ENCODE assay signal across 8 mouse cellular contexts in the genomic region with DNA sequence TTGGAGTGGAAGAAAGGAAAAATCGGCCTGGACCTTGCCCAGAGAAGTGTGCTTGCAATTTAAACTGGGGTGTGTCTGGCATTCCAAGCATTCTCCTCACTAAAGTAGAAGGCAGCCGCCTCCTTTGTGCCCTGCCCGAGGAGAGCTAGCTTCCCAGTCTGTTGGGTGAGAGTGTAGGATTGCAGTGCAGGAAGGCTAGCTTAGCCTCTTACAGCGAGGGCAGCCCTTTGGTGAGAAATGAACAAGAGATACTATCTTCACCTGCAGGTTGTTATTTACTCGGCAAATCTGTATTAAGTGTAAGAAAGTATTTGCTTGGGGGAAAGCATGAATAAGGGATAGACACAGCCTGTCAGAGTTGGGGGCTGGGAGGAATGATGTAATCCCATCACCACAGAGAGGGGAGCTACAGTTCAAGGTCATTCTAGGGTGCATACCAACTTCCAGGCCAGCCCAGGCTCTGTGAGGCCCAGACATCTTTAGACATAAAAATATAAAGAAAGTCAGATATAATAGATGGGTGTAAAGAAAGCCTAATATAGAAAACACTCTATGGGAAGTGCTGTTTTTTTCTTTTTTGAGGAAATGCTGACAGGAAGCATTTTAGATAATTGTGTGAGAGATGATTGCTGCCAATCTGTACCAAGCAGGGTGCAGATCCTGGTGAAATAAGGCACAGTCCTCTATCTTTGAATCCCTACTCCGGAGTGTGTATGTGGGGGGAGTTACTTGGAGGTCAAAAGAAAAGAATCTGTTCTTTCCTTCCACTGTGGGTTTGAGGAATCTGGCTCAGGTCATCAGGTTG. TPM values are rescaled to one million over a fixed set of nuclear protein-coding genes. Genes with fewer than 3 reads are reported as not detected.
DNase-seq lines count a peak whose midpoint lies in the region; ATAC-seq and TF ChIP-seq lines count a peak whose summit lies in the region.

No protein-coding gene starts in this region.

- peaks cover 45% of the 10 kb centered on the region for H3K4me1 ChIP-seq in midbrain, embryonic 10.5 days
- peaks cover 7% of the 10 kb centered on the region for H3K4me1 ChIP-seq in midbrain, embryonic 14.5 days (ENCODE audit: control insufficient read depth, insufficient read depth, low read length)
- H3K4me1 ChIP-seq in embryonic facial prominence, embryonic 11.5 days (ENCODE audit: control insufficient read depth, insufficient read depth, low read length) = no peaks in the 10 kb centered on the region
- H3K4me1 ChIP-seq in kidney, embryonic 14.5 days (ENCODE audit: control insufficient read depth, insufficient read depth, low read length) = peaks cover 15% of the 10 kb centered on the region
- no peaks in the 10 kb centered on the region for H3K4me1 ChIP-seq in lung, postnatal 0 days (ENCODE audit: insufficient read depth, low read depth, low read length)

- no peaks in the 10 kb centered on the region for H3K27me3 ChIP-seq in midbrain, embryonic 10.5 days (ENCODE audit: low read depth, poor library complexity, severe bottlenecking)
- no peaks in the 10 kb centered on the region for H3K27me3 ChIP-seq in midbrain, embryonic 14.5 days (ENCODE audit: control insufficient read depth, insufficient read depth, low read length)
- no peaks in the 10 kb centered on the region for H3K27me3 ChIP-seq in embryonic facial prominence, embryonic 11.5 days (ENCODE audit: control insufficient read depth, insufficient read depth, low read length)
- no peaks in the 10 kb centered on the region for H3K27me3 ChIP-seq in kidney, embryonic 14.5 days (ENCODE audit: control insufficient read depth, insufficient read depth, low read length)
- no peaks in the 10 kb centered on the region for H3K27me3 ChIP-seq in lung, postnatal 0 days (replicated peaks; ENCODE audit: insufficient read depth, low read length)

- ATAC-seq in midbrain, embryonic 14.5 days (ENCODE audit: low FRiP score, low TSS enrichment) = no peak
- no peak for ATAC-seq in embryonic facial prominence, embryonic 11.5 days (replicated peaks; ENCODE audit: insufficient number of reproducible peaks, low FRiP score, low TSS enrichment, low read depth)
- ATAC-seq in kidney, embryonic 14.5 days (ENCODE audit: low FRiP score, low TSS enrichment) = no peak
- ATAC-seq in lung, postnatal 0 days = peak; percentile 32

- no peaks in the 10 kb centered on the region for H3K9me3 ChIP-seq in midbrain, embryonic 10.5 days (replicated peaks)
- no peaks in the 10 kb centered on the region for H3K9me3 ChIP-seq in midbrain, embryonic 14.5 days (ENCODE audit: control insufficient read depth, low read length)
- no peaks in the 10 kb centered on the region for H3K9me3 ChIP-seq in embryonic facial prominence, embryonic 11.5 days (replicated peaks; ENCODE audit: control insufficient read depth, low read length)
- no peaks in the 10 kb centered on the region for H3K9me3 ChIP-seq in kidney, embryonic 14.5 days (ENCODE audit: control insufficient read depth, low read length)
- no peaks in the 10 kb centered on the region for H3K9me3 ChIP-seq in lung, postnatal 0 days (ENCODE audit: low read length)

- no peak overlapping the region for H3K9ac ChIP-seq in midbrain, embryonic 14.5 days (replicated peaks; ENCODE audit: low read length)
- no peak overlapping the region; the same call in 1 of the 2 replicates for H3K9ac ChIP-seq in embryonic facial prominence, embryonic 11.5 days (replicated peaks; ENCODE audit: low read length)
- H3K9ac ChIP-seq in kidney, embryonic 14.5 days (ENCODE audit: low read depth, low read length) = no peak overlapping the region
- H3K9ac ChIP-seq in lung, postnatal 0 days (replicated peaks; ENCODE audit: low read depth) = no peak overlapping the region

- H3K4me2 ChIP-seq in midbrain, embryonic 14.5 days (ENCODE audit: low read length) = no peak overlapping the region
- H3K4me2 ChIP-seq in embryonic facial prominence, embryonic 11.5 days (ENCODE audit: low read depth, low read length) = no peak overlapping the region
- H3K4me2 ChIP-seq in kidney, embryonic 14.5 days (replicated peaks; ENCODE audit: low read depth, low read length) = no peak overlapping the region
- no peak overlapping the region for H3K4me2 ChIP-seq in lung, postnatal 0 days (replicated peaks; ENCODE audit: low read depth, low read length)

- no peak overlapping the region for H3K4me3 ChIP-seq in midbrain, embryonic 10.5 days
- H3K4me3 ChIP-seq in midbrain, embryonic 14.5 days (replicated peaks; ENCODE audit: low read depth, low read length) = no peak overlapping the region
- H3K4me3 ChIP-seq in embryonic facial prominence, embryonic 11.5 days (ENCODE audit: low read depth, low read length) = no peak overlapping the region
- H3K4me3 ChIP-seq in kidney, embryonic 14.5 days (ENCODE audit: low read length) = no peak overlapping the region
- H3K4me3 ChIP-seq in lung, postnatal 0 days (ENCODE audit: low read depth, low read length) = no peak overlapping the region

- H3K36me3 ChIP-seq in midbrain, embryonic 10.5 days = peaks cover 14% of the 10 kb centered on the region
- H3K36me3 ChIP-seq in midbrain, embryonic 14.5 days (ENCODE audit: control insufficient read depth, insufficient read depth, low read length) = no peaks in the 10 kb centered on the region
- no peaks in the 10 kb centered on the region for H3K36me3 ChIP-seq in embryonic facial prominence, embryonic 11.5 days (replicated peaks; ENCODE audit: control insufficient read depth, insufficient read depth, low read depth, low read length)
- no peaks in the 10 kb centered on the region for H3K36me3 ChIP-seq in kidney, embryonic 14.5 days (ENCODE audit: control insufficient read depth, insufficient read depth, low read length)
- H3K36me3 ChIP-seq in lung, postnatal 0 days (ENCODE audit: insufficient read depth, low read length) = no peaks in the 10 kb centered on the region

- H3K27ac ChIP-seq in midbrain, embryonic 10.5 days (replicated peaks) = peak overlapping the region; percentile 95
- H3K27ac ChIP-seq in midbrain, embryonic 14.5 days (replicated peaks; ENCODE audit: low read depth, low read length) = no peak overlapping the region
- H3K27ac ChIP-seq in embryonic facial prominence, embryonic 11.5 days (replicated peaks; ENCODE audit: low read depth, low read length) = 0 out of 2 replicates have a peak overlapping the region, but pooled peaks have one; percentile 11
- peak overlapping the region; percentile 33 for H3K27ac ChIP-seq in kidney, embryonic 14.5 days (ENCODE audit: low read depth, low read length)
- peak overlapping the region; percentile 87 for H3K27ac ChIP-seq in lung, postnatal 0 days (ENCODE audit: low read length)

- no peak for TF ChIP-seq CTCF in lung, postnatal 0 days (IDR thresholded peaks at IDR 0.05)

- 15% methylated on average over 6 of the region's 6 CpGs for WGBS in midbrain, embryonic 10.5 days
- WGBS in midbrain, embryonic 14.5 days = 24% methylated on average over 6 of the region's 6 CpGs
- WGBS in embryonic facial prominence, embryonic 11.5 days = 22% methylated on average over 6 of the region's 6 CpGs
- 22% methylated on average over 6 of the region's 6 CpGs for WGBS in kidney, embryonic 14.5 days
- WGBS in lung, postnatal 0 days = 26% methylated on average over 6 of the region's 6 CpGs

- DNase-seq in midbrain, embryonic 10.5 days (ENCODE audit: low spot score) = peak; percentile 61
- no peak for DNase-seq in midbrain, embryonic 14.5 days
- peak; percentile 73 for DNase-seq in embryonic facial prominence, embryonic 11.5 days (ENCODE audit: low spot score)
- peak; percentile 91 for DNase-seq in lung, postnatal 0 days (ENCODE audit: low spot score)
- DNase-seq in cerebellum, postnatal 10 days = no peak
- no peak for DNase-seq in right cerebral cortex, postnatal 25 days
- DNase-seq in spleen, adult 12 weeks (ENCODE audit: low spot score) = no peak

- peak; percentile 87 for TF ChIP-seq EP300 in lung, postnatal 0 days (IDR thresholded peaks at IDR 0.05)

RNA-seq across cellular contexts. Expression of gene Ect2, which starts 1.6 kb away (rescaled TPM):
- 102 and 106 TPM in 2 replicates for polyA plus RNA-seq in midbrain, embryonic 10.5 days (2016; fragmentation: Nextera tagmentation; extraction: Ambion mirVana)
- 6.1 and 16.9 TPM in 2 replicates for polyA plus RNA-seq in midbrain, embryonic 14.5 days (2014; fragmentation: Nextera tagmentation; extraction: Ambion mirVana)
- 83.5 and 93.7 TPM in 2 replicates for polyA plus RNA-seq in embryonic facial prominence, embryonic 11.5 days (2014; fragmentation: Nextera tagmentation; extraction: Ambion mirVana)
- 43.3 and 69.8 TPM in 2 replicates for polyA plus RNA-seq in kidney, embryonic 14.5 days (2014; fragmentation: Nextera tagmentation; extraction: Ambion mirVana)
- 4.6 and 6.7 TPM in 2 replicates for polyA plus RNA-seq in lung, postnatal 0 days (2015; fragmentation: Nextera tagmentation; extraction: Ambion mirVana)

RNA-seq across cellular contexts. Expression of gene Nceh1, which starts 27.5 kb away (rescaled TPM):
- polyA plus RNA-seq in midbrain, embryonic 10.5 days (2016; fragmentation: Nextera tagmentation; extraction: Ambion mirVana) = 4.6 and 4.9 TPM in 2 replicates
- polyA plus RNA-seq in midbrain, embryonic 14.5 days (2014; fragmentation: Nextera tagmentation; extraction: Ambion mirVana) = 8.9 and 10.9 TPM in 2 replicates
- polyA plus RNA-seq in embryonic facial prominence, embryonic 11.5 days (2014; fragmentation: Nextera tagmentation; extraction: Ambion mirVana) = 2.2 and 3.9 TPM in 2 replicates
- polyA plus RNA-seq in kidney, embryonic 14.5 days (2014; fragmentation: Nextera tagmentation; extraction: Ambion mirVana) = 7.8 and 9.3 TPM in 2 replicates
- polyA plus RNA-seq in lung, postnatal 0 days (2015; fragmentation: Nextera tagmentation; extraction: Ambion mirVana) = 52.2 and 55.6 TPM in 2 replicates

Comparison
In these comparisons a context has a peak if more than half of its experiments do, and no peak if none do; other contexts are left out.
1. DNase-seq: peak in midbrain, embryonic 10.5 days (single experiment), embryonic facial prominence, embryonic 11.5 days (single experiment) and lung, postnatal 0 days (single experiment); none in midbrain, embryonic 14.5 days (single experiment), cerebellum, postnatal 10 days (0 of 2), right cerebral cortex, postnatal 25 days (single experiment) and spleen, adult 12 weeks (single experiment).